Mouse (Mus musculus): Measurements from ENCODE around the gene Naa16. TPM values are rescaled to one million over a fixed set of nuclear protein-coding genes. Genes with fewer than 3 reads are reported as not detected.

The Naa16 gene
- polyA plus RNA-seq, 1 experiment from 2014 or later: 21.3 TPM

GRCm38 (mm10) chr14:79288280-79288679, 102.3 kb downstream of the Naa16 start:
- Histone ChIP-seq H3K4me3 (ENCODE audit: low read depth, low read length) (no peak overlapping the region), H3K9ac (ENCODE audit: low read depth, low read length) (no peak overlapping the region), H3K4me1 (ENCODE audit: control insufficient read depth, low read depth, low read length) (peaks cover 33% of the 10 kb centered on the region), H3K36me3 (ENCODE audit: control insufficient read depth, insufficient read depth) (peaks cover 50% of the 10 kb centered on the region), H3K27me3 (ENCODE audit: control insufficient read depth, insufficient read depth, low read depth, low read length) (no peaks in the 10 kb centered on the region), H3K4me2 (ENCODE audit: low read depth, low read length) (no peak overlapping the region), H3K9me3 (replicated peaks; ENCODE audit: control insufficient read depth, low read length) (no peaks in the 10 kb centered on the region), H3K27ac (ENCODE audit: low read length) (no peak overlapping the region)
- no peak for ATAC-seq (ENCODE audit: low read depth)
- 56% methylated on average over 3 of the region's 3 CpGs for whole genome bisulfite sequencing (ENCODE audit: insufficient replicate concordance)

GRCm38 (mm10) chr14:79287251-79287863, 103.2 kb downstream of the Naa16 start:
- ATAC-seq (ENCODE audit: low read depth): no peak
- peaks cover 27% of the 10 kb centered on the region for H3K4me1 ChIP-seq (ENCODE audit: control insufficient read depth, low read depth, low read length)
- no peak overlapping the region for H3K27ac ChIP-seq (ENCODE audit: low read length)
- H3K9ac ChIP-seq (ENCODE audit: low read depth, low read length): no peak overlapping the region
- no peak overlapping the region for H3K4me3 ChIP-seq (ENCODE audit: low read depth, low read length)
- no peak overlapping the region for H3K4me2 ChIP-seq (ENCODE audit: low read depth, low read length)
- 78% methylated on average over 7 of the region's 7 CpGs for WGBS (ENCODE audit: insufficient replicate concordance)
- H3K9me3 ChIP-seq (replicated peaks; ENCODE audit: control insufficient read depth, low read length): no peaks in the 10 kb centered on the region
- H3K27me3 ChIP-seq (ENCODE audit: control insufficient read depth, insufficient read depth, low read depth, low read length): no peaks in the 10 kb centered on the region
- peaks cover 44% of the 10 kb centered on the region for H3K36me3 ChIP-seq (ENCODE audit: control insufficient read depth, insufficient read depth)

GRCm38 (mm10) chr14:79285549-79285948, 105.0 kb downstream of the Naa16 start:
- ATAC-seq (ENCODE audit: low read depth): no peak
- H3K4me2 ChIP-seq (ENCODE audit: low read depth, low read length): no peak overlapping the region
- H3K36me3 ChIP-seq (ENCODE audit: control insufficient read depth, insufficient read depth): peaks cover 28% of the 10 kb centered on the region
- no peak overlapping the region for H3K27ac ChIP-seq (ENCODE audit: low read length)
- no peaks in the 10 kb centered on the region for H3K27me3 ChIP-seq (ENCODE audit: control insufficient read depth, insufficient read depth, low read depth, low read length)
- peaks cover 19% of the 10 kb centered on the region for H3K4me1 ChIP-seq (ENCODE audit: control insufficient read depth, low read depth, low read length)
- H3K9ac ChIP-seq (ENCODE audit: low read depth, low read length): no peak overlapping the region
- no peaks in the 10 kb centered on the region for H3K9me3 ChIP-seq (replicated peaks; ENCODE audit: control insufficient read depth, low read length)
- no peak overlapping the region for H3K4me3 ChIP-seq (ENCODE audit: low read depth, low read length)
- 89% methylated on average over 5 of the region's 5 CpGs for WGBS (ENCODE audit: insufficient replicate concordance)

- WGBS (ENCODE audit: insufficient replicate concordance): 75% methylated on average over 4 of the region's 4 CpGs
- no peaks in the 10 kb centered on the region for H3K27me3 ChIP-seq (ENCODE audit: control insufficient read depth, insufficient read depth, low read depth, low read length)
- no peak overlapping the region for H3K27ac ChIP-seq (ENCODE audit: low read length)
- no peak overlapping the region for H3K4me2 ChIP-seq (ENCODE audit: low read depth, low read length)
- no peak overlapping the region for H3K4me3 ChIP-seq (ENCODE audit: low read depth, low read length)
- no peak overlapping the region for H3K9ac ChIP-seq (ENCODE audit: low read depth, low read length)
- no peaks in the 10 kb centered on the region for H3K9me3 ChIP-seq (replicated peaks; ENCODE audit: control insufficient read depth, low read length)
- ATAC-seq (ENCODE audit: low read depth): no peak
- peaks cover 12% of the 10 kb centered on the region for H3K4me1 ChIP-seq (ENCODE audit: control insufficient read depth, low read depth, low read length)
- H3K36me3 ChIP-seq (ENCODE audit: control insufficient read depth, insufficient read depth): peaks cover 19% of the 10 kb centered on the region
Observed at GRCm38 (mm10) chr14:79284616-79285015, 106.0 kb downstream of the Naa16 start.

GRCm38 (mm10) chr14:79283952-79284351, 106.6 kb downstream of the Naa16 start:
- H3K9ac ChIP-seq (ENCODE audit: low read depth, low read length): no peak overlapping the region
- WGBS (ENCODE audit: insufficient replicate concordance): 84% methylated on average over 7 of the region's 7 CpGs
- H3K4me2 ChIP-seq (ENCODE audit: low read depth, low read length): no peak overlapping the region
- ATAC-seq (ENCODE audit: low read depth): no peak
- H3K9me3 ChIP-seq (replicated peaks; ENCODE audit: control insufficient read depth, low read length): no peaks in the 10 kb centered on the region
- H3K4me3 ChIP-seq (ENCODE audit: low read depth, low read length): no peak overlapping the region
- peaks cover 12% of the 10 kb centered on the region for H3K36me3 ChIP-seq (ENCODE audit: control insufficient read depth, insufficient read depth)
- peaks cover 10% of the 10 kb centered on the region for H3K4me1 ChIP-seq (ENCODE audit: control insufficient read depth, low read depth, low read length)
- H3K27me3 ChIP-seq (ENCODE audit: control insufficient read depth, insufficient read depth, low read depth, low read length): no peaks in the 10 kb centered on the region
- no peak overlapping the region for H3K27ac ChIP-seq (ENCODE audit: low read length)

GRCm38 (mm10) chr14:79281894-79282553, 108.6 kb downstream of the Naa16 start:
- H3K27me3 ChIP-seq (ENCODE audit: control insufficient read depth, insufficient read depth, low read depth, low read length): no peaks in the 10 kb centered on the region
- H3K4me3 ChIP-seq (ENCODE audit: low read depth, low read length): no peak overlapping the region
- no peaks in the 10 kb centered on the region for H3K36me3 ChIP-seq (ENCODE audit: control insufficient read depth, insufficient read depth)
- no peak overlapping the region for H3K9ac ChIP-seq (ENCODE audit: low read depth, low read length)
- peaks cover 10% of the 10 kb centered on the region for H3K4me1 ChIP-seq (ENCODE audit: control insufficient read depth, low read depth, low read length)
- no peak overlapping the region for H3K4me2 ChIP-seq (ENCODE audit: low read depth, low read length)
- no peaks in the 10 kb centered on the region for H3K9me3 ChIP-seq (replicated peaks; ENCODE audit: control insufficient read depth, low read length)
- ATAC-seq (ENCODE audit: low read depth): peak; percentile 51
- WGBS (ENCODE audit: insufficient replicate concordance): 32% methylated on average over 9 of the region's 9 CpGs
- H3K27ac ChIP-seq (ENCODE audit: low read length): no peak overlapping the region

GRCm38 (mm10) chr14:79280456-79280855, 110.1 kb downstream of the Naa16 start:
- 85% methylated on average over 9 of the region's 9 CpGs for WGBS (ENCODE audit: insufficient replicate concordance)
- Histone ChIP-seq H3K4me2 (ENCODE audit: low read depth, low read length) (no peak overlapping the region), H3K4me1 (ENCODE audit: control insufficient read depth, low read depth, low read length) (peaks cover 10% of the 10 kb centered on the region), H3K27me3 (ENCODE audit: control insufficient read depth, insufficient read depth, low read depth, low read length) (no peaks in the 10 kb centered on the region), H3K9me3 (replicated peaks; ENCODE audit: control insufficient read depth, low read length) (no peaks in the 10 kb centered on the region), H3K27ac (ENCODE audit: low read length) (no peak overlapping the region), H3K36me3 (ENCODE audit: control insufficient read depth, insufficient read depth) (no peaks in the 10 kb centered on the region), H3K4me3 (ENCODE audit: low read depth, low read length) (no peak overlapping the region), H3K9ac (ENCODE audit: low read depth, low read length) (no peak overlapping the region)
- no peak for ATAC-seq (ENCODE audit: low read depth)

GRCm38 (mm10) chr14:79279494-79279893, 111.1 kb downstream of the Naa16 start:
- Histone ChIP-seq H3K36me3 (ENCODE audit: control insufficient read depth, insufficient read depth) (no peaks in the 10 kb centered on the region), H3K4me3 (ENCODE audit: low read depth, low read length) (no peak overlapping the region), H3K4me2 (ENCODE audit: low read depth, low read length) (no peak overlapping the region), H3K4me1 (ENCODE audit: control insufficient read depth, low read depth, low read length) (peaks cover 10% of the 10 kb centered on the region), H3K9ac (ENCODE audit: low read depth, low read length) (no peak overlapping the region), H3K27me3 (ENCODE audit: control insufficient read depth, insufficient read depth, low read depth, low read length) (no peaks in the 10 kb centered on the region), H3K9me3 (replicated peaks; ENCODE audit: control insufficient read depth, low read length) (no peaks in the 10 kb centered on the region), H3K27ac (ENCODE audit: low read length) (no peak overlapping the region)
- no peak for ATAC-seq (ENCODE audit: low read depth)
- WGBS (ENCODE audit: insufficient replicate concordance): 52% methylated on average over 1 of the region's 1 CpGs

GRCm38 (mm10) chr14:79278927-79279326, 111.7 kb downstream of the Naa16 start:
- 66% methylated on average over 4 of the region's 4 CpGs for WGBS (ENCODE audit: insufficient replicate concordance)
- H3K27me3 ChIP-seq (ENCODE audit: control insufficient read depth, insufficient read depth, low read depth, low read length): no peaks in the 10 kb centered on the region
- no peaks in the 10 kb centered on the region for H3K36me3 ChIP-seq (ENCODE audit: control insufficient read depth, insufficient read depth)
- H3K4me3 ChIP-seq (ENCODE audit: low read depth, low read length): no peak overlapping the region
- no peak overlapping the region for H3K27ac ChIP-seq (ENCODE audit: low read length)
- H3K4me2 ChIP-seq (ENCODE audit: low read depth, low read length): no peak overlapping the region
- no peak overlapping the region for H3K9ac ChIP-seq (ENCODE audit: low read depth, low read length)
- H3K9me3 ChIP-seq (replicated peaks; ENCODE audit: control insufficient read depth, low read length): no peaks in the 10 kb centered on the region
- peaks cover 10% of the 10 kb centered on the region for H3K4me1 ChIP-seq (ENCODE audit: control insufficient read depth, low read depth, low read length)
- no peak for ATAC-seq (ENCODE audit: low read depth)
